Mouse (Mus musculus): ENCODE data around the gene Enox1.

Enox1 gene

GRCm38 (mm10) chr14:77272931-77273446, 116.4 kb downstream of the Enox1 start:
- in situ Hi-C loops (cut with MseI, MboI), result no loop called here

GRCm38 (mm10) chr14:77273721-77274120, 117.2 kb downstream of the Enox1 start:
- in situ Hi-C loops (cut with MseI, MboI), result no loop called here

GRCm38 (mm10) chr14:77275607-77276006, 119.0 kb downstream of the Enox1 start:
- in situ Hi-C loops (cut with MseI, MboI), result no loop called here

DNA sequence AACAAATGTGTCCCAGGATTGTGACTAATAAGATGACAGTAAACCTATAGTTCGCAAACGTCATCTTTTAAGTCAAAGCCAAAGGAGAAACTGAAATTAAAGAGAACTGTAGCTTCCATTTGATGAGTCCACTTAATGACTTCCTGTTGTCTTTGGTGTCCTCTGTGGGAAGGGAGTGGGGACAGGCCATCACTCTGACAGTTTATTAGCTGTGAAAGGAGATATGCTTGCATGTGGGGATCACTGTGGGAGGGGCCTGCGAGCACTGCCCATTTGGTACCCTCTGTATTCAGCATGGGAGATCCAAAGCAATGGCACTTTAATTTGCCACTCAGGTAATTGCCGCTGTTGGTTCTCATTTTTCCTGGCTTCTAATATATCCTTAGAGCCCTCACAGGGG, 122.6 kb downstream of the Enox1 start:
- in situ Hi-C loops (cut with MseI, MboI), result no loop called here

DNA sequence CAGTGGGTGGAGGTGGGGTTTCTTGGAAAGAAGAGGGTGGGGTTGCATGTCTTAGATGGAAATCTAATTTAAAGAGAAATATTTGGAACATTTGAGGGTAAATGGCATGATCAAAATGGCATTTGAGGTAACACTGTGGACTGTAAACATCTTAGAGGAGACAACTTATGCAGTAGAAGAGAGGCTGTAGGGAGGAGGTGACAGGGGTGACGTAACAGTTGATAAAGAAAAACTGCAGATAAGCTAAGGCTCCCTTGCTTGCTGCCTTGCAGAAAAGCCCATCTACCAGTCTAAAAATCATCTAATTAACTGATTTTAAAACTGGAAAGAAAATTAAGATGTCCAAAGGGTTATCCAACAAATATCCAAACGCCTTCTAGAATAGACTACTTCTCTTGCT, 123.9 kb downstream of the Enox1 start:
- in situ Hi-C loops (cut with MseI, MboI), result no loop called here

DNA sequence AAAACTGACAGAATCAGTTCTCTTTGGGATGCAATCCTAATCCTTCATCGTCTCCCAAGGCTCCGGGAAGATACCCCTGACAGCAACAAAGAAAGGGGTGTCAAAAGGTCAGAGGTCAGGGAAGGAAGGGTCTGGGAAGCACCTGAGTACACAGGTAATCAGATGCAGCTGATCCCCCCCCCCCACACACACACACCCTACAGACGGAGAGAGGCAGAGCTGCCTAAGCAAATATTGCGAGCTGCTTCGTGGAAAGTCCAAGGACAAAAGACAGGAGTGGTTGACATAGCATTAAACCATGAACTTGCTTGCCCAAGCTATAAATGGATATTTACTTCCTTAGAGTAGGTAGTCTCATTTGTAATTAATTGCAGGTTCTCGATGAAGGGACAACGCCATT, 124.3 kb downstream of the Enox1 start:
- in situ Hi-C loops (cut with MseI, MboI), result no loop called here

- in situ Hi-C loops (cut with MseI, MboI), result no loop called here
These were observed 127.4 kb downstream of the Enox1 start for GRCm38 (mm10) chr14:77283939-77284338.

- in situ Hi-C loops (cut with MseI, MboI), result no loop called here
These were observed 128.9 kb downstream of the Enox1 start for GRCm38 (mm10) chr14:77285453-77285852.

DNA sequence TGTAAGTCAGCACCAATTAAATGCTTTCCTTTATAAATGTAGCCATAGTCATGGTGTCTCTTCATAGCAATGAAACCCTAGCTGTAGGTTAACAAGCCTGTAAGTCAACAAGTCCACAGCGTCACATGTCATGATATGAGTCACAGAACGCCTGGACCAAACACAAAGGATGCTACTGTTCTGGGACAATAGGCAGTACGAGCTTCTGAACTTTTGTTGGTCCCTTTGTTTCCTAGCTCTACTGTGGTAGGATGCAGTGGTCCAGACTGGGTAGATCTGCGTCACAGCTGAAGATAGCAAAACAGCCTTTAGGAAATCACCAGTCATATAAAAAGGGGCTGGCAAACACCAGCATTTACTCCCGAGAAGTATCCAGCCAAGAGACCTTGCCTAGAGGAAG, 135.2 kb downstream of the Enox1 start:
- in situ Hi-C loops (cut with MseI, MboI), result no loop called here

DNA sequence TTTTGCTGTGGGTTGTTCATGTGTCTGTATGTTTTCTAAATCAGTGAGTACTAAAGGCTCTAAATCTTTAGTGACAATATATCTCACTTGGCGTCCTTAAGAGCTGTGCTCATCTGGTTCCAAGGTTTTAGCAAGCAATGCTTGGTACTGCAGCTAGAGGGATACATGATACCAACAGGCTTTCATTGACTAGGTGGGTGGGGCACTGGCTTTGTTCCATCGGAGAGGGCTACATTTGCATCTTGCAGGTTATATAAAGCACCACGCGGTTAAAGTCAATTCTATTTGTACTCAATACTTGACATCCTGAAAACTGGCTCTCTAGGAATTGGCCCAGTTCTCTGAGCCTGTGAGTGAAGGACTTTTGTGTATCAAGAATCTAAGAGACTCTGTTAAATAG, 140.5 kb downstream of the Enox1 start:
- in situ Hi-C loops (cut with MseI, MboI), result no loop called here

GRCm38 (mm10) chr14:77298327-77298726, 141.8 kb downstream of the Enox1 start:
- in situ Hi-C loops (cut with MseI, MboI), result no loop called here

DNA sequence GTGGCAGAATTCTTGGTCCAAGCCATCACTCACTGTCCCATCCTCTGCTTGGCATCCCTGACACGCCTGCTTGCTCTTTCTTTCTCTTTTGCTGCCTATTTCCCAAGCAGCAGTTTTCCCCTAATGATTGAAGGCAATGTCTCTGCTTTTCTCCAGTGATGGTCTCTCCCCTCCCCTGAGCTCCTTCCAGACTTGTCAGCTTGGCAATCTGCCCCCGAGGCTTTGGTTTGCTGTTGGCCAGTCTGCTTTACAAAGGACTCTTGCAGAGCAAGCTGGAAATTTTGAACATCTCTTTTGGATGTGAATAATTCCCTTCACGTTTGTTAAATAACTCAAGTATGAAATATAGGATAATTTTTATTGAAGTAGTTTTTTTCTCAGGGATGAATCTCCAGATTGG, 153.0 kb downstream of the Enox1 start:
- in situ Hi-C loops (cut with MseI, MboI), result no loop called here

- in situ Hi-C loops (cut with MseI, MboI), result no loop called here
These were observed 154.9 kb downstream of the Enox1 start for GRCm38 (mm10) chr14:77311456-77311855.

- in situ Hi-C loops (cut with MseI, MboI), result no loop called here
These were observed 162.8 kb downstream of the Enox1 start for GRCm38 (mm10) chr14:77319396-77319795.

GRCm38 (mm10) chr14:77324348-77324747, 167.8 kb downstream of the Enox1 start:
- in situ Hi-C loops (cut with MseI, MboI), result no loop called here

DNA sequence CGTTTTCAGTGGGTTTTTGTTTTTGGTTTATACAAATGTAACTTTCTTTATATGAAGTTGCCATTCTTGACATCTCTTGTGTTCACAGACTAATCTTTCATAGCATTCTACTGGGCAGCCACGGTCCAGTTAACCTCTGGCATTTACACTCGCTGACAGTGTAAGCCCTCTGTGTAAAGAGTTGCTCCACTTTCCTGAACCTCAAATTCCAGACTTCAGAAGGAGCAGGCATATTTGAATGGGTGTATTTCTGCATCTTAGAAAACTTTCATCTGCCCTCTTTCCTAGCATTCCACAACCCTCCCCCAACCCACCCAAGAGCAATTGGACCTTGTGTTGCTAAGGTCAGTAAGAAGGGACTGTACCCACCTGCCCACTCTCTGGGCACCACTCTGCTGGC, 171.1 kb downstream of the Enox1 start:
- in situ Hi-C loops (cut with MseI, MboI), result no loop called here

- in situ Hi-C loops (cut with MseI, MboI), result no loop called here
These were observed 173.2 kb downstream of the Enox1 start for GRCm38 (mm10) chr14:77329791-77330190.

- in situ Hi-C loops (cut with MseI, MboI), result no loop called here
These were observed 187.2 kb downstream of the Enox1 start for GRCm38 (mm10) chr14:77343662-77344340.

DNA sequence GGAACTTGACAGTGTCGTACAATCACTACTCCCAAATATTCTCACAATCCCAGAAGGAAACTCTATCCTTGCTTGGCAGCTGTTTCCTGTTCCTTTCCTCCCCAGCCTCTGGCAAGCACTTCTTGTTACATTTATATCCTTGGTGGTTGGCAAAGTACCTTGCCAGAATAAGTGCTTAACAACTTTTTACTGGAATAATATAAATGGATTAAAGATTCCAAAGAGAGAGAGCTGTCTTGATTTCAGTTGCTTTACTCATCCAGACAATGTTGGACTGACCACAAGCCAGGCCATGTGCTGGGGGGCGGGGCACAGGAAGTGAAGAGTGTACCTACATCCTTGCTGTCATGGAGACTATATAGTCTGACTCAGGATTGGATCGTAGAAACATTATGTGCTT, 189.7 kb downstream of the Enox1 start:
- in situ Hi-C loops (cut with MseI, MboI), result no loop called here

GRCm38 (mm10) chr14:77351803-77352352, 195.3 kb downstream of the Enox1 start:
- in situ Hi-C loops (cut with MseI, MboI), result no loop called here

GRCm38 (mm10) chr14:77362662-77363061, 206.1 kb downstream of the Enox1 start:
- in situ Hi-C loops (cut with MseI, MboI), result no loop called here

- in situ Hi-C loops (cut with MseI, MboI), result no loop called here
These were observed 211.8 kb downstream of the Enox1 start for GRCm38 (mm10) chr14:77368411-77368810.

DNA sequence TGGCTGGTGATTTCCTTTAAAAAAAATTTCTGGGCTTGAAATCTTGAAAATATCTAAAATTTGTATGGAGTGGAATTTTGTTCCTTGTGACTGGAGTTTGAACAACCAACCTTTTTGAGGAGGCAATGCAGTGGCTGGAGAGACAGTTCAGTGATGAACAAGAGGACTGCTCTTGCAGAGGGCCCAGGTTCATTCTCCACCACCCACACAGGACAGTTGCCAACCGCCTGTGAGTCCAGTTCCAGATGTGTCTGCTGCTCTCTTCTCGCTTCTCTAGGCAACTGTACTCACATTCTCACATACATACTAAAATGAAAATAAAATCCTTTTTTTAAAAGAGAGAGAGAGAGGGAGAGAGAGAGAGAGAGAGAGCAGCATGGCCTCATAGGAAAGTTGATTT, 212.5 kb downstream of the Enox1 start:
- in situ Hi-C loops (cut with MseI, MboI), result no loop called here

DNA sequence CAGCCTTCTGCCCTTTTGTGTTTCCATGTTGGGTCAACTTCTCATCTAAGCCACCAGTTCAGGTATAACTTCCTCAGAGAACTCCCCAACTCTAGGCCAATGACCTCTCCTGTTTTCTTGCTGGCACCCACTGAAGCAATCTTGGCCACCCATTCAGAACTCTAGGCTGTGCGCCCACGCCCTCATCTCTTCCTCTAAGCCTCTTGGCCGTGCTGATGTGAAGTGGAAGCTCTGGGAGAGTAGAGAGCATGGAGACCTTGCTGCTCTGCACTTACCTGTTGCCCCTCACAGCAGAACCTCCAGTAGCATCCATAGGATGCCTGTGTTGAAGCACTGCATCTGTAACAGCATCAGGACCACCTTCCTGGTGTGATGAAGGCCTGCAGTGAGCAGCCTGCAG, 214.0 kb downstream of the Enox1 start:
- in situ Hi-C loops (cut with MseI, MboI), result no loop called here

Measured in mouse trophoblast stem cell (cell line).